Mouse (Mus musculus): Measurements from ENCODE around the gene Akap2.

Akap2 gene

DNA sequence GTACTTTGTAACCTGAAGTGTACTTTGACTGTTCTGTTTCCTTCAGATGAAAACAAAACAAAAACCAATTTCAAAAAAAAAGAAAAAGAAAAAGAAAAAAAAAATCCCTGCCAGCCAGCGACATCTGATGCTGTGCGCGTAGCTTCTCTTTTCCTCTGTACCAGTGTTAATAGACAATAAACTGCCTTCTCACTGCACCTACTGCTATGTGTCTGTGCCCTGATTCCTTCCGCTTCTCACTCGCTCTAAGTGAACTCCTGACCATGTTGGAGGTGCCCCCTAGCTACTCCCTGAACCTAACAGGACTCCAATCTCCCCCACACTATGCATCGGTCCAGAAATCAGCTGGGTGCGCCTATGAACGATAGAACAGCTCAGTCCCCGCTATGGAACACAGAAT is at the start of gene Akap2:
TSS of gene Akap2 (plus strand) at position 304 of the 400 bp plus-strand sequence.
- no peak for DNase-seq (ENCODE audit: low read depth, low spot score)

DNA sequence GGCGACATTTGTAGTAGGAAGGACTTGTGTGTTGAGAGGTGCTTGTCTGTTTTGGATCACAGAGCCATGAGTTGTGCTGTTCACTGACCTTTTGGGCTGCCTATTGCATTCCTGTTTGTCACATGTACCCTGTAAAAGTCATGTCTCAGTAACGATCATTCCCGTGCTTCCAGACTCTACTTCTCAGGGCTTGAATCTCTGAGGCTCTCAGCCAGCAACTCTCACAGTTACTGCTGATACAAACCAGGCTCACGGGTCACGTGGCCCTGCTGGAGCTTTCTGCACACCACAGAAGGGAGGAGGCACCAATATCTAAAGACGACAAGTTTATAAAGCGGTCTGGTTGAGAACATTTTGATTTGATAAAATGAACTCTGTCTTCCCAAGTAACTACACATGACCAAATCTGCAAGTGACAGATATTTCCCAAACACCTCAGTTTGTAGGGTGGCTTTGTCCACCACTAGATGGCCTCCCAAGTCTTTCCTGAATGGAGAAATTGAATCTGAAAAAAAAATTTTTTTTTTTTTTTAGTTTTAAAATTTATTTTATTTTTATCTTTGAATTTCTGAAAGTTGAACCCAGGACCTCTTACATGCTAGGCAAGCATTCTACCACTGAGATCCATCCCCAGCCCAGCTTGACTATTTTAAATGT is 46.5 kb upstream of the Akap2 start:
- DNase-seq (ENCODE audit: low read depth, low spot score): no peak

DNA sequence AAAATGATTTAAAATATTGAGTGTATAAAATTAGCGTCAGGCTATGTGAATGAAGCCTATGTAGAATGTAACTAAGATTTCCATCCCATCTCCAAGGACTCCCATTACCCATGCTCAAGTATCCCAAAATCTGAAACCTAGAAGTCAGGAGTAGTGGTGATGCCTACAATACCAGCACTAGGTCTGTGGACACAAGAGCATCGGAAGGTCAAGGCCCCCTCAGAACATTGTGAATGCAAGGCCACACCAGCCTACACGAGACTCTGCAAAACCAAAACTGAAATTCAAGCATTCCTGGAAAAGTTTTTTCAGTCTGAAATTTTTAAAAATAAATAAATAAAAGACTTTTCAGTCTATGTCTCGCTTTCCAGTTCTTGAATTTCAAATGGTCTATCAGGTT is 44.9 kb upstream of the Akap2 start:
- no peak for DNase-seq (ENCODE audit: low read depth, low spot score)

DNA sequence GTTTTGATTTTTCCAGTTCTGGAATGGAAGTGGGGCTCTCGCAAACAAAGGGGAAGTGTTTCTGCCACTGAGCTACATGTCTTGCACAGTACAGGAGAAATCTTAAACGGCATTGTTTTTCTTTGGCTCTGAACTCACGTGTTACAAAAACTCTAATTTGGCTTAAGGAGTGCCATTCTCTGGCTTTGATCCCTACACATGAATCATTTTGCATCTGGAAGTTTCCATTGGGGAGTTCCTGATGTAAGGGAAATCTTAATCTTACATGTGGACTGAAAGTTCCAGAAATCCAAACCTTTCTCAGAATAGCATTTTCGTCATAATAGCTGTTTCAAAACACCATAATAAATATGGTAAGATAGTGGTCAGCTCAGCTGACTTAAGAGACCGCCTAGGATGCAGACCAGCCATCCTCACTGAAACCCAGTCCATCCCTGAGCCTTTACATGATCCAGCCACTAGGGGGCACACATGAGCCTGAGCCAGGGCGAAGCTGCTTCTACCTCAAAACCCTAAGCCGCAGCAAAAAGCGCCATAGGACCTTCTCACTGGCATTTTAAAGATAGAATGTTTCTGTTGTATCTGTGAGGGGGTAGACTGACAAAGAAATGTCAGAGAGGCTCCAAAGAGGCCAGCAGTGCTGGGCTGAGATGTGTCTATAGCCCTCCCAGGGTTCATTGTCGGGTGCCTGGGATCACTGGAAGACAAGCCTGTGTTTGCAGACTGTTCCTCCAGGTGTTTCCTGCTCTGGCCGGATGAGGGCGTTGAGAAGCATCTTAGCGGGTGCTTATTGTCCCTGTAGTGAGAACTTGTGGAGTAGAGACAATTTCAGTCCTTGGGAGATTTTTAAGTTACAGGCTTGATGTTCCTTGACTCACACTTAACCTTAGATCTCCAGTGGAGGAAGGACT is 44.2 kb upstream of the Akap2 start:
- peak; percentile 34 for DNase-seq (ENCODE audit: low read depth, low spot score)

DNA sequence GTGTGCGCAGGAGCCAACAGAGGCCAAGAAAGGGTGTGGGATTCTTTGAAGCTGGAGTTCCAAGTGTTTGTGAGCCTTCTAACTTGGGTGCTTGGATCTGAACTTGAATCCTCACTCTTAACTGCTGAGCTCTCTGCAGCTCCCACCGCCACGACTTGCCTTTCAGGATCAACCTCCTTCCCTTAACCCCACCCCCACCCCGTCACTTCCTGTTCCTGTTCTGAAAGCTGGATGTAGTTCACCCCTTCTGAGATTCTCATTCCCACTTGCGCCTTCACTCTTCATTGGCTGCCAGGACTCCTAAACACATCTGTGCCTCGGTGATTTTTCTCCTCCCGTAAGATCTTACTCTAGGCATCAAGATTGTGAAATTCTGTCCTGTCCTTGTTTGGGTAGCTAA is 43.1 kb upstream of the Akap2 start:
- DNase-seq (ENCODE audit: low read depth, low spot score): no peak

DNA sequence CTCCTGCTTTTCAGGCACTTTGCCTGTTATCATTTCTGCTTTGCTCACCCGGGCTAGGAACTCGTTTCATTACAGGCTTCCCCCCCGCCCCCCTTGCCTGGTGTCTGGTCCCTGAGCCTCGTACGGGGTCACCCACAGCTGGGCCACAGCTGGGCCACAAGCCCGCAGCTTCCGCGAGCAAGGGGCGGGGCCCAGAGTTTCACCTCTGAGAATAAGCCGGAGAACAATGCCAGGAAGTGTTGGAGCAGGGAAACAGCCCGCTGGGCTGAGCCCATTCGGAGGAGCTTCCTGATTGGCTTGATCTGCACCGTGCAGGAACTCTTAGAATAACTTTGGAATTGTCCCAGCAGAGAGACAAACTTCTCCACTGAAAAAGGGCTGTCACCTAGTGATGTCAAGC is 42.1 kb upstream of the Akap2 start:
- DNase-seq (ENCODE audit: low read depth, low spot score): no peak

DNA sequence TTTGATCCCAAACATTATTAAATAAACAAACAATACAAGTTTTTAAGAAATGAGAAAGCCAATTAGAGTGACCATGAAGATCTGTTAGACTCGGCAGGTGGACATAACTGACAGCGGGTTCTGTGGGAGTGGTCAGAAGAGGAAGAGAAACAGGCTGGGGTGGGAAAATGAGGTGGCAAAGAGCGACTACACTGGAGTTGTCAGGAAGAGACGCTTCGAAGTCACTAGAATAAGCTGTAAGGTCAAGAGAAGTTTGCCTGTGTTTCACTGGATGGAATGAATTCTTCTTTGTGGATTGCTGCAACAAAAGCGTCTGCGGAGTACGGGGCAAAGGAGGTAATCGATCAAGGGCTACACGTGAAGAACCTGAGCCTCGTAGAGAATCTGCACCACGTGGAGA is 39.5 kb upstream of the Akap2 start:
- no peak for DNase-seq (ENCODE audit: low read depth, low spot score)

DNA sequence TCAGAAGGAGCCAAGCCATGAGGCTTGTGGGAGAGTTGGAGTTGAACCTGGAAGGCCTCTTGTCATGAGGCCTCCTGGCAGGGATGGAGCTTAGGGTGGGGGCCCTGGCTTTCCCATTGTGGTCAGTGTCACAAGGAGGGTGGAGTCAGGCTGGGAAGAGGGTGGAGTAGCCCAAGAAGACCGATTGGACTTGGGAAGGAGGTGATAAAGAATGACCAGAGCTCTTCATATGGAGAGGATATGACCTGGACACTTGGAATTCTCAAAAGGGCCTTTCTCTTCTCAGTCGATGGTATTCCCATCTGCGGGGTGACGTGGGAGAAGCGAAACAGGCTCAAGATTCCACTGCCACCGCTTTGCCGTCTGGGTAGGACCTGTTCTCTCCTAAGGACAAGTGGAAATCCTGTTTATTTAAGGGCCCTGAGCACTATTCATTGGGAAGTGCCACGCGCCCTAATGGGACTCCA is 38.4 kb upstream of the Akap2 start:
- DNase-seq (ENCODE audit: low read depth, low spot score): no peak

DNA sequence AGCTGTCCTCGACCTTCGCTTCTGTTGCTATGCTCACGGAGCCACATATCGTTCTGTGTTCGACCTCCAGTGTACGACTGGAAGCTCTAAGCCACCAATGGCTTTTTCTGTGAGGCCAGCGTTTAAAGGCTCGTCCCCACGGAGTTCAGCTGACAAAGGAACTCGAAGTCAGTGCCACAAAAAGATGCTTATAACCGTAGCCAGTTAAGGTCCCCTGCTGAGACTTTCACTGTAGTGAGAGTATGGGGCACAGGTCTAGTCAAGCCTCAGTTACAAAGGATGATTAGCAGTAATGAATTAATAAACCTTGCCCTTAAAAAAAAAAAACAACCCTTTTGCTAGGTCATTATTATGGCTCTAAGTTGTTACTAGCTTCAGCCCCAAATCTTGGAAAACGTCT is 37.3 kb upstream of the Akap2 start:
- no peak for DNase-seq (ENCODE audit: low read depth, low spot score)

DNA sequence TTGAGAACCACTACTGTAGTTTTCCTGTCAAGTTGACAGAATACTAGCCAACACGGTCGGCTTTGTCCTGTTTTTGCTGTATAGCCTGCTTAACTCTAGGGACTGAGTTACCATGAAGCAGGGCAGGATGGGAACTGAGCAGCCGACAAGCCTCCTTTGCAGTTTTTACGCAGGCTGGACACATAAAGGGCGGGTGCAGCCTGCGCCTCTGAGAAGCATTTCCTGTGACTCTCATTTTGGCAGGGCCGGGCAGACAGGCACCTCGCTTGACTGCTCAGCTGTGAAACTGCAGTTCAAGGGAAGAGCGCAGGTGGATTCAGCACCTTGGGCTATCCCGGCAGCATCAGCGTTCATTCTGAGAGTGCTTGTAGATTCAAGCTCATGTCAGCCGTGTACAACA is 35.9 kb upstream of the Akap2 start:
- DNase-seq (ENCODE audit: low read depth, low spot score): no peak

DNA sequence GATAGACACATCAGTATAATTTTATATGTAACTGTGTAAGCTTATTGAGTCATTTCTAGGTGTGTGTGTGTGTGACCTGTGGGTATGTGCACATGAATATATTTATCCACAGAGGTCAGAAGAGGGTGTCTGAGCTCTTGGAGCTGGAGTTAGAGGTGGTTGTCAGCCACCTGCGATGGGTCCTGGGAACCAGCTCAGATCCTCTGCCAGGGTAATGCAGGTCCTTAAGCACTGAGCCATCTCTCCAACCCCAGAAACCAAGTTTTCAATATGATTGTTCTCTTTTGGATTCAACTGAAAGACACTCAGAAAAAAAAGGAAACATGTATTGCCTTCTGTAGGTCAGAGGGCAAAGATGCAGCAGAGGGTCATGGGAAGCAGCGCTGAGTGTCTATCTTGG is 35.1 kb upstream of the Akap2 start:
- DNase-seq (ENCODE audit: low read depth, low spot score): no peak

DNA sequence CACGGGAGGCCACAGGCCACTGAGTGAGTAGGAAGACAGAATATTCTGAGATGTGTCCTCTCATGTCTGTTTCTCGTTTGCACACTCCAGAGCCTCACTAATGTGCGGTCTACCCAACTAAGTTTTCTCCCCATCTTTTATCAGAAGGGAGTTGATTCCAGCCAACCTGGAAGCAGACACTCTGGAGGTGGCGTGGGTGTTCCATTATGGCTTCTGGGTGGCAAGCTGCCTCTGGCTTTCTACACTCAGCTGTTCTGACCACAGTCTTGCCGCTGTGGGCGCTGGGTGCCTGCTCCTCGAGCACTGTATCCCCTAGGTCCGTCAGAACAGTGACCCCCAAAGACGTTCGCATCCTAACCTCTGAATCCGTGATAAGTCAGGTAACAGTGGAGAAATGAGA is 34.5 kb upstream of the Akap2 start:
- DNase-seq (ENCODE audit: low read depth, low spot score): no peak

DNA sequence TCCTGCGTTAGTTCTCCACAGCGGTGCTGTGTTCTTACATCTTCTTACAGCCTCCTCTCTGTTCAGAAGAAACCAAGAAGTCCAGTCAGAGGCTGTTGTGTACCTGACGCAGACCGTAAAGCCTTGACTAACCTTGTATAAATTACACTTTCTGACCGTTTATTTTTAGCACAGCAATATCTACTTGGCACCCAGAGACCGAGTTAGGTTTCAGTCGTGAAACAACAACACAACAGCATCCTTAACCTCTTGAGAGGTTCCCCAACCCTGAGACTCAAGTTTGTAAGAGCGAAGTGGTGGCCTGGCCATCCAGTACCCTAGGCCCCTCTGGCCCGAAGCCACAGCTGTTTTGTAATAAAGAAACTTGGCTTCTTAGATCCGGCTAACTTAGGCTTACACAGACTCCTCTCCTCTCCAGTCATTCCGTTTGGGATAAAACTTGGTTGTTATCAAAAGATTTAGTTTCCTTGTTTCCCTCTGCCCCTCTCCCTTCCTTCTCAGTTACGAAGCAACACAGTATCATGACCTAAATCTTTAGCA is 32.7 kb upstream of the Akap2 start:
- DNase-seq (ENCODE audit: low read depth, low spot score): no peak

DNA sequence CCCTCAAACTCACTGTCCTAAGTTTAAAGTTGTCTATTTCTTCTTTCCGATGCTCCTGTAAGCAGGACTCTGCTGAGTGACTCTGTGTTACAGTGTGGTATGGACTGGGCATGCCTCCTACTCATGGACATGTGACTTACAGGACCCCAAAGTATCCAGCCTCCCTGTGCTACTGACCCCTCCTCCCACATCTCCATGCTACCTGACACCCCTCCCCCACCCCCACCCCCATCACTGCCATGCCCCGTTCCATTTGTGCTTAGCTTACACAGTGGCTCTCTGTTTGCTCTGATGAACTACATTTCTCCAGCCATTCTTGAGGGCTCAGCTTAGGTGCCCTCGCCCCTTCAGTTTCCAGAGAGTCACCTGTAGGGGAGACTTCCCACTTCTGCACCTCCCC is 30.7 kb upstream of the Akap2 start:
- no peak for DNase-seq (ENCODE audit: low read depth, low spot score)

DNA sequence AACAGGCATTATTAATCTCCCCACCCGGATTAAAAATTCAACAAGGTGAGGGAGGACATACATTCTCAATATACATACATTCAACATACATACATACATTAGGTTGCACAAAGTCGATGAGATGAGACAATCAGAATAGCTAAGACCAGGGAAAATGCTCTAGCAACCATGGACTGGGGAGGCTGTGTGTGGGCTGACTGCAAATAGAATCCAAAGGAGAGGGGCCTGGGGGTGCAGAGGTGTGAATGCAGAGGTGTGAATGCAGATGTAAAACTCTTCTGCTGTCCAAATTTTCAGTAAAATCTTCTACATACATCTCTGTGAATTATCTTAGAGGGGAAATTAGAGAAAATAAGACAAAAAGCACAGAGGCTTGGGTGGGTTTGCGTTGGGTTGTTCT is 29.9 kb upstream of the Akap2 start:
- no peak for DNase-seq (ENCODE audit: low read depth, low spot score)

DNA sequence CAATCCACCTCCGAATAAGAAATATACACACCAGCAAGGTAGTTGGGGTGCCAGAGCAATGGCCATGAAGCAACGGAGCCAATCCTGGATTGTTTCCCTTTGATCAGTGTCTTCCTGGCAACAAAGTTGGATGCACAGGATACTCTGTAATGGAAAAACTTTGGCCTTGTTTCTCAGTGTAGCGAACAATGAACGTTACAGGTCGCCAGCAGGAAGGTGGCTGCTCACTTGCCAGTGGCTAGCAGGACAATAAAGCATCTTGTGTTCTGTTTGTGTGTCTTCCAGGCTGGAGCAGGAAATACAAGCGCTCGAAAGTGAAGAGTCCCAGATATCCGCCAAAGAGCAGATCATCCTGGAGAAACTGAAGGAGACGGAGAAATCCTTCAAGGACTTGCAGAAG is 29.3 kb upstream of the Akap2 start:
- DNase-seq (ENCODE audit: low read depth, low spot score): no peak

DNA sequence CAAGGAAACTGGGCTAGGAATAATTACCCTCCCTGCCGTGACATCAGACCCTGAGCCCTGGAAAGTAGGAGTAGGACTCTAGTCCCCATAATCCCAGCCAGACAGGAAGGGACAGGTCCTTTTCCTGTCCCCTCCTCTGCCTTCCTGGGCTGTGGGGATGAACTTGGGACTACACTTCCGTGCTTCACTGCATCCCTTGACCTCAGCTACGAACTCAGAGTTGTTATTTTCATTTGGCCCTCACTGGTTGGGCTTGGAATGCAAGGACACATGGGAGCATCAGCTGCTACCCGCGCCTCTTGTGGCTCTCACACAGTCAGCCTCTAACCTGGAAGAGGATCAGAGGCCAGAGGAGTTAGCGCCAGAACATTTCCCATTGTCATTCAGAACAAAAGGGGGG is 27.5 kb upstream of the Akap2 start:
- DNase-seq (ENCODE audit: low read depth, low spot score): no peak

DNA sequence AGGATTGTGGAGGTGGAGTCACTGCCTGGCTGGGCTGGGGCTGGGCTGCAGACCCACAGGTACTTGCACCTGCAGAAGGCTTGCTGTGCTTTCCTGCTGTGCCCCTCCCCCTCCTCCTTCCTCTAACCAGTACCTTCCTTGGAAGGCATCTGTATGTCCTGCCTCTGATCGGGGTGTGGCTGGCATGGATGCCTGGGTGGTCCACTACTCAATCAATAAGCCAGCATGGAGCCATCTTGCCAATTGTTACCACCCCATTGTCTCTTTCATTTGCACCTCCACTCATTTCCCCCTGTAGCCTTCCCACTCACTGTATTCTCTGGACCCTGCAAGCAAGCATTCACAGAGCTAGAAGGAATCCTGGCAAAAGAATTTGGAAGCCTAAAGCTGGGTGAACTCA is 26.7 kb upstream of the Akap2 start:
- DNase-seq (ENCODE audit: low read depth, low spot score): no peak

DNA sequence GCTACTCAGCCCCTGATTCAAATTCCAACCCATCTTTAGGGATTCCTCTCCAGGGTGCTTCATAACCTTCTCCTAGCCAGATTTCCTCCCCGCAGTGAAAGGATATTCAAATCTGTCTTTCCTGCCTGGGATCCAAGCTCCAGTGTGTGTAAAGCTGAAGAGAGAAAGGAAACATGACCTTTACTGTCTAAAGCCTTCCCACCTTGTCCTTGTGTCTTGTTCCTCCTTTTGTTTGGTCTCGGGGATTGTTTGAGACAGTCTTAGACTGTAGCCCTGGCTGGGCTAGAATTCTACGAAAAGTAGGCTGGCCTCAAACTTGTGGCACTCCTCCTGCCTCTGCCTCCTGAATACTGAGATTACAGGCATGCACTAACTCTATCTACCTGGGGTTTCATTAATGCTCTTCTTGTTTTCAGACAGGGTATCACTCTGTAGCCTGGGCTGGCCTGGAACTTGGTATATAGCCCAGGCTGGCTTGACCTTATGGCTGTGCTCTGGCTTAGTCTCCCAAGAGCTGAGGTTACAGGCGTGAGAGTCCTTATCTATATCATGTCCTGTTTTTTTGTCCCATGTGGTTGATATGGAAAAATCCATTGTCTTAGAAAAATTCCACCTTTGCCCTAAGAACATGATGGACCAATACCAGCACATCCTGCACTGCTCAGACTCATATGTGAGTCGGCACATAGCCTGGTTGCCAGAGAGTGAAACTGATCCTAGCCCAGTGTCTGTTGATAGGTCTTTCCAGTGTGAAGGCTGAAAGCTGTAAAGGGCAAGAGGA is 22.9 kb upstream of the Akap2 start:
- no peak for DNase-seq (ENCODE audit: low read depth, low spot score)

DNA sequence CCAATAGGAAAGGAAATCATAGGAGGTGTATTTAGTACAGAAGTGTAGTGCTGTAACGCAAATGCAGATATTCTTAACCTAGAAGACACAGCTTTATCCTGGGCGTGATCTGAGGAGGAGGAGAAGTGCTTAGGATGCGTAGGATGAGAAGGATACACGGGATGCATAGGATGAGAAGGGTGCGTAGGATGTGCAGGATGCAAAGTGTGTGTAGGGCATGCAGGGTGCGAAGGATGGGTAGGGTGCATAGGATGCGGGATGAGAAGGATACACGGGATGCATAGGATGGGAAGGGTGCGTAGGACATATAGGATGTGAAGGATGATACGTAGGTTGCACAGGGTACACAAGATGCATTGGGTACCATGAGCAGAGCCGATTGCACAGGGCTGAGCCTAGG is 20.5 kb upstream of the Akap2 start:
- no peak for DNase-seq (ENCODE audit: low read depth, low spot score)

DNA sequence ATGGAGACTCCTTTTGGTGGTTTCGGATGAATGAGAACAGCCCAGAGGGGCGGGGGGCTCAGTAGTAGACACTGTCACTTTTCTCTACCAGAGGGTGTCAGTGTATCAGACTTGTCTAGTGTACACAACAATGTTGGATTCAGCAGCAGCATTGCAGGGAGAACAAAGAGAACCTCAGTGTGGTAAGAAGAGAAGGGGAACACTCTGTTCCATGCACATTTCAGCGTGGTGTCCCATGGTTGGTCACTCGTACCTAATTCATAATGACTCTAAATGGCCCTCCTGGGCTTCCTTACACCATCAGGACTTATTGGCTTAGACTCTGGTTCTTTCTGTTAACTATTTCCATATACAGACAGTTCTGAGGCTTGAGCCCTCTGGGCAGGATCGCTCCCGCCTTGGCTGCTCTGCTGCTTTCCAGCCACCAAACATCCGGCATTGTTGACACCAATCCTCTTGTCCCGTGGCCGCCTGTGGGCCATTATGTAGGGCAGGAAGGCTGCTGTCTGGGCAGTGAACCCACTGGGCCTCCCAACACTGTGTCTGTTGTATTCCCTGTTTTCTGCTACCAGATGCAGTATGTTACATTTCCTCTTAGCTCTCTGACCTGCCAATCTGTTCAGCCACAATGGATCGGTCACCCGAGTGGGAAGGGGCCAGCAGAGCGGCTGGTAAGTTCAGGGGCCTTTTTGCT is 19.4 kb upstream of the Akap2 start:
- no peak for DNase-seq (ENCODE audit: low read depth, low spot score)

DNA sequence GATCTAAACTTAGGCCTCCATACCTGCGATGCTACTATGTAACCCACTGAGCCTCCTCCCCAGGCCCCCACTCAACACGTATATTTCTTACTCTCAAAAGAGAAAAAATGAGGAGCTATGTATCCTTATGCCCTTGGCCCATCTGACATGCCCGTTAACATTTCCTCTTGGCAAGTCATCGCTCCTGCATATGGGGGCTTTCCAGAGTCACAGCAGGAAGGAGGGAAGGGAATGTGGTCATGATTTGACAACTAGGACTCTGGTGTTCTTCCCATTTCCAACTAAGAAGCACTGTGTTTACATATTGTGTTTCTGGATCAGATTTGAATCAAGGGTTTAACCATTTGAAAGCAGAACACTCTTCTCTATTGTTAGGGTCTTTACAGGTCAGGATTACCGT is 15.9 kb upstream of the Akap2 start:
- no peak for DNase-seq (ENCODE audit: low read depth, low spot score)

Measured in retina, adult 2 months (tissue).